Mouse (Mus musculus) activated CD4-positive, CD25-positive, alpha-beta regulatory T cell, adult 9 weeks (primary cell): ENCODE measurements around the gene Sp6. TPM values are rescaled to one million over a fixed set of nuclear protein-coding genes. Genes with fewer than 3 reads are reported as not detected.

Source experiments
- polyA plus RNA-seq: library from polyadenylated mRNA; unstranded; fragments of 100-300 nt; shearing (Covaris generic); gene quantifications from one replicate; pipeline ENCODE4 v1.2.1, GENCODE M21; 2017

Gene Sp6
- polyA plus RNA-seq, result 6.7 TPM

GRCm38 (mm10) chr11:97013121-97013670, at the start of gene Sp6:
Gene Sp6, plus strand, starts transcription at chr11:97013394.

GRCm38 (mm10) chr11:96982859-96983258, 30.3 kb upstream of the Sp6 start, which contains the start of gene Sp2:
Gene Sp2, minus strand, starts transcription at chr11:96982959.

GRCm38 (mm10) chr11:97029686-97030417, 16.7 kb downstream of the Sp6 start, which contains the start of gene Scrn2:
Gene Scrn2, plus strand, starts transcription at chr11:97029938.

GRCm38 (mm10) chr11:97041022-97041899, 28.1 kb downstream of the Sp6 start, which contains the start of the genes Lrrc46 and Mrpl10:
Gene Lrrc46, minus strand, starts transcription at chr11:97041407.
Gene Mrpl10, plus strand, starts transcription at chr11:97041560.

DNA sequence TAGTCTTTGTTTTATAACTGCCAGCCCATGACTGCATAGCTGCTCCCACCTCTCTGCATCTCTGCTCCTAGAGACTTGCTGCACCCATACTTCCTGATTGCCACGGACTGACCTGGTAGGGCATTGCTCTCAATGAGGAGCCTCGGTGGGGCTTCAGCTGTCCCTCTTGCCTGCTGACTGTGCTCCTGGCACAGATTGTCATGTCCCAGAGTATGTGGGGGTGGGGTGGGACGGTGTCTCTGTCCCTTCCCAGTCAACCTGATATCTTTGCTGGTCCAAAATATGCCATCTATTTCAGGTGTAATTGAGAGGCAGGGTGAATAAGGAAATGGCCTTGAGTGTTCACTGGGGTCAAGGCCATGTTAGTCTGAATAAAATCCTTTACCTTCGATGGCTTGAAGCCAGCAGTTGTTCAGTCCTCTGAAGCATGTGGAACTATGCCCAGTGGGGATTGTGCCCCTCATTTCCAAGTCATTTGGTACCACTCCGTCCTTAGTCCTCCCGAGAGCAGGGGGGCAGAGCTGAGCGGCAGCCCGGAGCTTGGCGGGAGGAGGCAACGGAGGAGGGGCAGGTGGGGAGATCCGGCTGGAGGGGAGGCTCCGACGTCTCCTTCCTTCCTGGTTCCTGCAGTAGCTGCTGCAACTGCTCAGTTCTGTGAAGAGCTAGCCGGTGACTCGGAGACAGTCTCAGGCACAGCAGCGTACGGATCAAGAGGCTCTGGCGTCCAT, 37.2 kb downstream of the Sp6 start, which contains the start of gene Osbpl7:
Gene Osbpl7 (plus strand): TSS at position 413 of the 728 bp plus-strand sequence.

Other genes with a start within 250 kb of the Sp6 start
- gene Snx11, start 235.8 kb upstream of the Sp6 start, polyA plus RNA-seq, result 35.1 TPM
- 50.7 TPM for gene Cbx1, start 224.3 kb upstream of the Sp6 start, polyA plus RNA-seq
- 64.3 TPM for gene Nfe2l1, start 183.4 kb upstream of the Sp6 start, polyA plus RNA-seq
- gene Copz2, start 163.5 kb upstream of the Sp6 start, polyA plus RNA-seq, result 0.40 TPM
- gene Cdk5rap3, start 96.9 kb upstream of the Sp6 start, polyA plus RNA-seq, result 86.8 TPM
- 0.33 TPM for gene Prr15l, start 85.3 kb upstream of the Sp6 start, polyA plus RNA-seq
- gene Pnpo, start 69.4 kb upstream of the Sp6 start, polyA plus RNA-seq, result 39.1 TPM
- 62.9 TPM for gene Sp2, start 30.4 kb upstream of the Sp6 start, polyA plus RNA-seq
- 16.8 TPM for gene Scrn2, start 16.5 kb downstream of the Sp6 start, polyA plus RNA-seq
- gene Lrrc46, start 28.0 kb downstream of the Sp6 start, polyA plus RNA-seq, result not detected
- gene Mrpl10, start 28.2 kb downstream of the Sp6 start, polyA plus RNA-seq, result 86.0 TPM
- 37.7 TPM for gene Osbpl7, start 37.2 kb downstream of the Sp6 start, polyA plus RNA-seq
- 9.1 TPM for gene Tbx21, start 101.9 kb downstream of the Sp6 start, polyA plus RNA-seq
- 0.11 TPM for gene Tbkbp1, start 138.1 kb downstream of the Sp6 start, polyA plus RNA-seq
- 30.9 TPM for gene Kpnb1, start 174.5 kb downstream of the Sp6 start, polyA plus RNA-seq